Mouse (Mus musculus) G1E-ER4 (cell line): ENCODE measurements around the gene Insm1. TPM values are rescaled to one million over a fixed set of nuclear protein-coding genes. Genes with fewer than 3 reads are reported as not detected.

ENCODE experiments used
- GATA1 ChIP-seq: IDR thresholded peaks from one replicate; pipeline ENCODE4 v1.8.0; 2012; ENCODE audit warnings: low read length, inconsistent platforms
- polyA plus RNA-seq: library from polyadenylated mRNA; stranded (reverse); fragments of >175 nt; gene quantifications from 2 replicates; pipeline ENCODE4 v1.2.3, GENCODE M21; 2012

The Insm1 gene
- polyA plus RNA-seq, 1 experiment, result not detected

DNA sequence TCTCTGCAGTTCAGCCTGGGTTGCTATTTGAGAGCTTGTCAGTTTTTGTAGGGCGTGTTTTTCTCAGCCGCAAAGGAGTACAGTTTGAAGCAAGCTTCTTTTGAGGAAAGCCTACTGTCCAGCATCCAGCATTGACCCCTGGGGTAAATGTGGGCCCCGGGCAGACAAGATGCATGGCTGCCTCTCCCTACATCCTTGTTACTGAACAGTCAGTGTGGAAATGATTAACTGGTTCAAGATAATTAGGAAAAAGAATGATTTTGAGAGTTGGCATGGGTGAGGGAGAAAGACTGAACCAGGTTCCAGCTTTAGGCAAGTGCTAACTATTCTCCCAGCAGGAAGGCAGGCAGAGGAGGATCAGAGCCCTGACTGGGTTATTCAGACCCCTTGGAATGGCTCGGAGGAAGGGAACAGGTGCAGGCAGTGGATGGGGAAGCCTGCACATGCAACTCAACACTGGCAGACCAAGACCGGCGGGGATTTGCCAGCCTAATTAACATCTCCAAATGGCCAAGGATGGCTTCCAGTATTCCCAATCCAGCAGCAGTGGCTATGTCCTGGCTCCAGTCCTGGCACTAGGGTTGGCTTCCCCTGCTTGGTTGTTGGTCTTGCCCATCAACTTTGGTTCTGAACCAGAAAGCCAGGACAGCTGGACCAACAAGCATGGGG is 28.6 kb downstream of the Insm1 start:
- no peak for TF ChIP-seq GATA1

DNA sequence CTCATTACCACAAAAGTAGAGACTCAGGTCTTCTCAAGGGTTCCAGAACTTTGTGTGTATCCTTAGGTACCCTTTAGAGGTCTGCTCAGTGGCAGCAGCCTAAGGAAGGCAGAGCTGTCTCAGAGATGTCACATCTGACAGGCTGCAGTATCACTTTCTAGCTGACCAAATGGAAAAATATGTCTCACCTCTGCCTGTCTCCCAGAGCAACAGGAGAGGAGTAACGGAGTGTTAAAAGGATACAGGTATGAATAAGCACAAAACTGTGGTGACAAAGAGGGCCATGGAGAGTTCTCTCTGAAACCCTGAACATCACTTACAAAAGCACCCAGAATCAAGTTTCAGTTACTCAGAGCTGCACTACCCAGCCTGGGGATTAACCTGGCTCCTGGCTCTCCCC is 32.7 kb downstream of the Insm1 start:
- no peak for TF ChIP-seq GATA1

DNA sequence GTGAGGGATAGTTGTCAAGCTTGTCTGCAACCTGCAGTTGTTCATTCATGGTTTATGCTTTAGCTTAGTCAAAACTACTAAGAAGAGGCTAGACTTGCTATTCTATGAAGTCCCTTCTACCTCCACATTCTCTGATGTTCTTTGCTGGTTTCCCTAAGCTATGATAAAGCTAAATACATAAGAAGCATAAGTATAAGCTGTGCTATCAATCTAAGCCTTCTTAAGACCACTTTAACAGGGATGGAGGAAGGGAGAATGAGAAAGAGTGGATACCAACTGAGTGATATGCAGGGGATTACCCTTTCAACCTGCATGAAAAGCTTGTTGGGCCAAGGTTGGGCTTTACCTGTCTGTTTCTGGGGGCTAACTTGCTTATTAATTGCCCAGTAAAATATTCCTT is 33.9 kb downstream of the Insm1 start:
- no peak for TF ChIP-seq GATA1

GRCm38 (mm10) chr2:146256321-146256875 is 34.7 kb downstream of the Insm1 start:
- TF ChIP-seq GATA1, result no peak

- TF ChIP-seq GATA1, result no peak
Measured at GRCm38 (mm10) chr2:146257037-146257436, 35.3 kb downstream of the Insm1 start.

- no peak for TF ChIP-seq GATA1
Measured at GRCm38 (mm10) chr2:146257609-146258008, 35.9 kb downstream of the Insm1 start.

GRCm38 (mm10) chr2:146258736-146259469 is 37.2 kb downstream of the Insm1 start:
- TF ChIP-seq GATA1, result no peak

DNA sequence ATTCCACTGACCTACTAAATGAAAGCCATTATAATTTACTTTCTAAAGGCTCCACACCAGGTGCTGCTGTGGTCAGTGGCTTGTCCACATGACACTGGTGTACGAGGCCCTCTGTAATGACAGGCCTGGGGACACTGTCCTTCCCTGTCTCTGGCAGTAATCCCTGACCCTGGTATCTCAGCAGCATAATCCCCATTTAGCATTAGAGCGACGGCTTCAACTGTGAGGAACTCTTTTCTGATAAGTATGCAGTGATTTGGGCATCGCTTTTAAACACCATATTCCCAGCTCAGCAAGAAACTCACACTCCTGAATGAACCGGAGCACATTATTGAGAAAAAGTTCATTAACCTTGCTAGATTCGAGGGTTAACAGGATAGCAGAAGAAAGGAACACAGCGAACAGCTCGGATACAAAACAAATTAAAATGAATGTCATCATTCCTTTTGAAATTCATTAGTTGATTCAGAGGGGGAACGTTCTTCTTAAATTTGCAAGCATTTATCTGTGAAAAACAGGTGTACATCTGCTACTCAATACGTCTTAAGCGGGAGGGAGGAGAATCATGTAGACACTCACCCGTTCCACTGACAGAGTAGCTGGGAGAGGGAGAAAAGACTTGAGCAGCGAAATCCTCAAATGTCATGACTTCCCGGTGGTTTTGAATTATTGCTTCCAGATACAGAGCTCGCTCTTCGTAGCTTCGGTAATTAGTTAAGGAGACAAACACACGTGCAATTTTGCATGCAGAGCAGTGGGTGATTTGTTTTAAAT is 38.3 kb downstream of the Insm1 start:
- TF ChIP-seq GATA1, result no peak

GRCm38 (mm10) chr2:146261146-146261545 is 39.4 kb downstream of the Insm1 start:
- no peak for TF ChIP-seq GATA1

GRCm38 (mm10) chr2:146262215-146262614 is 40.5 kb downstream of the Insm1 start:
- no peak for TF ChIP-seq GATA1

DNA sequence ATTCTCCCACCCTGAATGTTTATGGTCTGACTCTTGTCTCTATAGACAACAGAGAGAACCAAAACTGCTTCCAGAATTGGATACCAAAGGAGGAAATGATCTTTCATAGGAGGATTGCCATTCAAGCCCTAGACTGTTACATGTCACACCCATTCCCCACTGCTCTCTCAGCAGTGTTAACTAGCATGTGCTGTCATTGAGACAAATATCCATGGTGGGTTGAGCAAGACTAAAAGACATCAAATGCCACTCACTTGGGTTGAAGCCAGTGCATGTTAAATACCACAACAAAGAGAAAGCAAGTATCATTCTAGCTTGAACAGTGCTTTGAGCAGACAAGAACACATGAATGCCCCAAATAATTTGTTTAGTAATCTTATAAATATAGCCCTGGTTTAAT is 41.2 kb downstream of the Insm1 start:
- TF ChIP-seq GATA1, result no peak

DNA sequence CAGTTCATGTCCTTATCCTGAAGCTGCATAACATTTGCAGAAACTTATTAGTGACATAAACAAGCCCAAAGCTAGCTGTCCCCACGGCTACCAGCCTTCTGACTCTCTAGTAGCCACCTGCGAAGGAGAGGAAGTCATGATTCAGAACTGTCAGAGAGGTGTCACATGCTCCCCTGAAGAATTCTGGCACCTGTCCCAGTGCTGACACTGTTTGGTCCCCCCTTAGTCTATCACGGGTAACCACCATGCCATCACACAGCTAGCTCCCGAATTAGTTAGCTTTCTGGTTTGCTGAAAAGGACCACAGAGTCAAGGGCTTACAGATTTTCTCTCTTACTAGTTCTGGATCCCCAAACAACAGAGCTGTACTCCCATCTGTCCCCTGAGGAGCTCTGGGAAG is 43.3 kb downstream of the Insm1 start:
- TF ChIP-seq GATA1, result no peak

DNA sequence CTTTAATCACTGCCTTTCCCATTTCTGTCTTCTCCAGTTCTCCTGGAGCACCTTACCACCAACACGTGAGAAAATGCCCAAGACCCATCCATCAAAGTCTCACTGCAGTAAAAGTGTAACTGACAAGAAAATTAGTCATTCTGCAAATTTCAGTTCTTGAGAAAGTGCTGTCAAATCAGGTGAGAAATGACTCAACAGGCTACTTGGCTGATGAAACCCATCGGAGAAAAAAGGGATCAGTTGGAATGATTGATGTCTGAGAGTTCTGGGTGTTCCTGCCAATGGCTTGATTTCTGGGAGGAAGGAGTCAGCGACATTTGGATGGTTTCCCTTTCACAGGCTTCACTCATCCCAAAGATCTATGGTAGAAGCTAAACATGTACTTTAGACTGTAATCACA is 44.8 kb downstream of the Insm1 start:
- TF ChIP-seq GATA1, result no peak
